In the genomic region with DNA sequence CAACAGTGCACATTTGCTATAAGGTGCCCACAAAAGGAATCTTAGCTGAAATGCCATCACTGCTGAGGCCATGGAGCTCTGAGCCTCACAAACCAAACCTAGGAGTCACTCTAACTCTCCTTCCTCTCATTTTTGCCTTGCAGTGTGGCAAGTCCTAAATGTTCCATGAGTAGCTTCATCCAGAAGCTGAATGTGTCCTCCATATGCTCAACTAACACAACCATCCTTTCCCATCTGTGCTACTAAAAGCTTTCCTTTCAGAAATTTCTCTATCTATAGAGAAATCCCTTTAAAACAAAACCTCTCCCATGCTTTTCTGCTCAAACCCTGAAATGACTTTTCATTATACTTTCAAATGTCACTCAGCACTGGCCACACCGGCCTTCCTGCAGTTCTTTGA, we compare ENCODE assay signal across 25 mouse cellular contexts.
"Had no signal": no experiment of that assay in that cellular context is flagged by ENCODE, and none has a peak within 500 bp of the region (broad histone marks: within the 10 kb centered on the region; RNA-seq: fewer than 3 reads in every experiment).

No protein-coding gene starts in this region.

- H3K4me2 ChIP-seq: intestine, embryonic 15.5 days; kidney, embryonic 15.5 days; limb, embryonic 12.5 days; limb, embryonic 15.5 days; liver, embryonic 11.5 days; lung, embryonic 14.5 days; midbrain, embryonic 13.5 days; neural tube, embryonic 13.5 days had no signal

- H3K9me3 ChIP-seq: intestine, embryonic 15.5 days; kidney, embryonic 15.5 days; limb, embryonic 12.5 days; limb, embryonic 15.5 days; megakaryocyte, embryonic 14.5 days; midbrain, embryonic 10.5 days; midbrain, embryonic 13.5 days; neural tube, embryonic 13.5 days had no signal

- H3K4me1 ChIP-seq: intestine, embryonic 15.5 days; kidney, embryonic 15.5 days; limb, embryonic 12.5 days; limb, embryonic 15.5 days; midbrain, embryonic 10.5 days; midbrain, embryonic 13.5 days; neural tube, embryonic 13.5 days had no signal

- H3K27ac ChIP-seq: intestine, embryonic 15.5 days; kidney, embryonic 15.5 days; limb, embryonic 12.5 days; limb, embryonic 15.5 days; liver, embryonic 14.5 days; midbrain, embryonic 10.5 days; midbrain, embryonic 13.5 days; neural tube, embryonic 13.5 days; stomach, postnatal 0 days had no signal

- H3K4me3 ChIP-seq: intestine, embryonic 15.5 days; kidney, embryonic 15.5 days; limb, embryonic 12.5 days; limb, embryonic 15.5 days; megakaryocyte, embryonic 14.5 days; midbrain, embryonic 10.5 days; midbrain, embryonic 13.5 days; myocyte; neural tube, embryonic 13.5 days had no signal

- H3K27me3 ChIP-seq: intestine, embryonic 15.5 days; kidney, embryonic 15.5 days; limb, embryonic 12.5 days; limb, embryonic 15.5 days; megakaryocyte, embryonic 14.5 days; midbrain, embryonic 13.5 days; neural tube, embryonic 13.5 days had no signal

- ATAC-seq: intestine, embryonic 15.5 days; liver, postnatal 0 days; lung, postnatal 0 days; midbrain, embryonic 13.5 days; midbrain, embryonic 16.5 days had no signal

- DNase-seq: kidney, adult 11 months; kidney, adult 8-10 months; kidney, postnatal 10 days; kidney, postnatal 36 days; left cerebral cortex, postnatal 4 days; liver, postnatal 0 days; lung, embryonic 14.5 days; lung, postnatal 36 days; retina, postnatal 1 day; right cerebral cortex, postnatal 4 days; thymus, postnatal 25 days had no signal

- H3K9ac ChIP-seq: intestine, embryonic 15.5 days; kidney, embryonic 15.5 days; limb, embryonic 12.5 days; limb, embryonic 15.5 days; liver, embryonic 14.5 days; liver, postnatal 0 days; lung, embryonic 14.5 days; midbrain, embryonic 13.5 days; neural tube, embryonic 13.5 days had no signal
